Mouse (Mus musculus): ENCODE measurements around the gene Armcx1. TPM values are rescaled to one million over a fixed set of nuclear protein-coding genes. Genes with fewer than 3 reads are reported as not detected.
"Not testable (repeated sequence)": the region's sequence is repeated elsewhere in the genome, so short reads cannot be mapped to it uniquely, and the experiment has no call there.

Armcx1 gene
- polyA plus RNA-seq, 1 experiment from 2014 or later = 3.9 TPM

- ATAC-seq = no peak
Observed at GRCm38 (mm10) chrX:134689676-134690075, 28.1 kb upstream of the Armcx1 start.

GRCm38 (mm10) chrX:134690871-134691539 lies 26.8 kb upstream of the Armcx1 start:
- DNase-seq (no peak), ATAC-seq (no peak)
- no peak overlapping the region for H3K27ac ChIP-seq (ENCODE audit: low read depth)
- H3K27me3 ChIP-seq (ENCODE audit: insufficient read depth, low read length) = peaks cover 13% of the 10 kb centered on the region; the same call in 1 of the 2 replicates
- H3K9me3 ChIP-seq (ENCODE audit: low read length) = no peaks in the 10 kb centered on the region
- TF ChIP-seq EP300 (IDR thresholded peaks at IDR 0.05; ENCODE audit: low read depth) = no peak
- TF ChIP-seq CTCF (IDR thresholded peaks at IDR 0.05; ENCODE audit: low read depth) = no peak
- 70% methylated on average over 10 of the region's 10 CpGs for WGBS (ENCODE audit: insufficient replicate concordance)
- H3K4me3 ChIP-seq (ENCODE audit: low read depth, low read length) = no peak overlapping the region
- no peak overlapping the region for H3K9ac ChIP-seq (replicated peaks)
- no peaks in the 10 kb centered on the region for H3K4me1 ChIP-seq (ENCODE audit: insufficient read depth)
- H3K4me2 ChIP-seq (ENCODE audit: low read depth, low read length) = no peak overlapping the region
- H3K36me3 ChIP-seq (replicated peaks; ENCODE audit: insufficient read depth, low read length) = no peaks in the 10 kb centered on the region

More at GRCm38 (mm10) chrX:134689676-134690075, 28.1 kb upstream of the Armcx1 start:
- no peak overlapping the region for H3K4me3 ChIP-seq (ENCODE audit: low read depth, low read length)
- DNase-seq = no peak
- TF ChIP-seq EP300 (IDR thresholded peaks at IDR 0.05; ENCODE audit: low read depth) (no peak), CTCF (IDR thresholded peaks at IDR 0.05; ENCODE audit: low read depth) (no peak)
- no peak overlapping the region for H3K9ac ChIP-seq (replicated peaks)
- peaks cover 13% of the 10 kb centered on the region; the same call in 1 of the 2 replicates for H3K27me3 ChIP-seq (ENCODE audit: insufficient read depth, low read length)
- no peak overlapping the region for H3K4me2 ChIP-seq (ENCODE audit: low read depth, low read length)
- H3K27ac ChIP-seq (ENCODE audit: low read depth) = no peak overlapping the region
- 64% methylated on average over 2 of the region's 2 CpGs for WGBS (ENCODE audit: insufficient replicate concordance)
- H3K36me3 ChIP-seq (replicated peaks; ENCODE audit: insufficient read depth, low read length) = no peaks in the 10 kb centered on the region
- no peaks in the 10 kb centered on the region for H3K4me1 ChIP-seq (ENCODE audit: insufficient read depth)
- H3K9me3 ChIP-seq (ENCODE audit: low read length) = no peaks in the 10 kb centered on the region

GRCm38 (mm10) chrX:134691540-134691935 lies 26.2 kb upstream of the Armcx1 start:
- Histone ChIP-seq H3K36me3 (replicated peaks; ENCODE audit: insufficient read depth, low read length) (no peaks in the 10 kb centered on the region), H3K4me2 (ENCODE audit: low read depth, low read length) (no peak overlapping the region), H3K9me3 (ENCODE audit: low read length) (no peaks in the 10 kb centered on the region), H3K27me3 (ENCODE audit: insufficient read depth, low read length) (0 out of 2 replicates have a peak, but pooled peaks cover 8% of the 10 kb centered on the region), H3K27ac (ENCODE audit: low read depth) (no peak overlapping the region), H3K9ac (replicated peaks) (no peak overlapping the region), H3K4me1 (ENCODE audit: insufficient read depth) (no peaks in the 10 kb centered on the region), H3K4me3 (ENCODE audit: low read depth, low read length) (no peak overlapping the region)
- no peak for TF ChIP-seq CTCF (IDR thresholded peaks at IDR 0.05; ENCODE audit: low read depth)
- no peak for TF ChIP-seq EP300 (IDR thresholded peaks at IDR 0.05; ENCODE audit: low read depth)
- DNase-seq = no peak
- WGBS (ENCODE audit: insufficient replicate concordance) = 83% methylated on average over 2 of the region's 2 CpGs
- ATAC-seq = no peak

GRCm38 (mm10) chrX:134716863-134717262 lies 900 bp upstream of the Armcx1 start:
- DNase-seq = no peak
- H3K4me1 ChIP-seq (ENCODE audit: insufficient read depth) = 0 out of 2 replicates have a peak, but pooled peaks cover 2% of the 10 kb centered on the region
- H3K27ac ChIP-seq (ENCODE audit: low read depth) = no peak overlapping the region
- H3K27me3 ChIP-seq (ENCODE audit: insufficient read depth, low read length) = no peaks in the 10 kb centered on the region
- WGBS (ENCODE audit: insufficient replicate concordance) = 71% methylated on average over 3 of the region's 3 CpGs
- no peak for ATAC-seq
- H3K4me2 ChIP-seq (ENCODE audit: low read depth, low read length) = no peak overlapping the region
- no peaks in the 10 kb centered on the region for H3K9me3 ChIP-seq (ENCODE audit: low read length)
- TF ChIP-seq CTCF (IDR thresholded peaks at IDR 0.05; ENCODE audit: low read depth) (no peak), EP300 (IDR thresholded peaks at IDR 0.05; ENCODE audit: low read depth) (no peak)
- H3K36me3 ChIP-seq (replicated peaks; ENCODE audit: insufficient read depth, low read length) = no peaks in the 10 kb centered on the region
- H3K9ac ChIP-seq (replicated peaks) = no peak overlapping the region
- H3K4me3 ChIP-seq (ENCODE audit: low read depth, low read length) = no peak overlapping the region

- 0 out of 2 replicates have a peak overlapping the region, but pooled peaks have one; percentile 57 for H3K27ac ChIP-seq (ENCODE audit: low read depth)
- H3K36me3 ChIP-seq (replicated peaks; ENCODE audit: insufficient read depth, low read length) = no peaks in the 10 kb centered on the region
- H3K9ac ChIP-seq (replicated peaks) = no peak overlapping the region; the same call in 1 of the 2 replicates
- WGBS (ENCODE audit: insufficient replicate concordance) = 24% methylated on average over 14 of the region's 14 CpGs
- H3K27me3 ChIP-seq (ENCODE audit: insufficient read depth, low read length) = no peaks in the 10 kb centered on the region
- DNase-seq (peak; percentile 49), ATAC-seq (peak; percentile 68)
- H3K4me2 ChIP-seq (ENCODE audit: low read depth, low read length) = peak overlapping the region; percentile 76
- no peaks in the 10 kb centered on the region for H3K9me3 ChIP-seq (ENCODE audit: low read length)
- no peak for TF ChIP-seq CTCF (IDR thresholded peaks at IDR 0.05; ENCODE audit: low read depth)
- TF ChIP-seq EP300 (IDR thresholded peaks at IDR 0.05; ENCODE audit: low read depth) = no peak
- H3K4me3 ChIP-seq (ENCODE audit: low read depth, low read length) = peak overlapping the region; percentile 45
- 0 out of 2 replicates have a peak, but pooled peaks cover 2% of the 10 kb centered on the region for H3K4me1 ChIP-seq (ENCODE audit: insufficient read depth)
Observed at GRCm38 (mm10) chrX:134718524-134718923, 761 bp downstream of the Armcx1 start.

GRCm38 (mm10) chrX:134723762-134724161 lies 6.0 kb downstream of the Armcx1 start:
- H3K36me3 ChIP-seq (replicated peaks; ENCODE audit: insufficient read depth, low read length); H3K9ac ChIP-seq (replicated peaks); ATAC-seq; DNase-seq; H3K9me3 ChIP-seq (ENCODE audit: low read length); H3K4me3 ChIP-seq (ENCODE audit: low read depth, low read length); H3K4me1 ChIP-seq (ENCODE audit: insufficient read depth); H3K4me2 ChIP-seq (ENCODE audit: low read depth, low read length); H3K27me3 ChIP-seq (ENCODE audit: insufficient read depth, low read length); H3K27ac ChIP-seq (ENCODE audit: low read depth): not testable (repeated sequence)
- WGBS (ENCODE audit: insufficient replicate concordance) = 69% methylated on average over 1 of the region's 2 CpGs
